Mouse (Mus musculus) lung, adult 2 months (tissue): Measurements from ENCODE around the gene Ddx28.

ENCODE experiments used
- CTCF ChIP-seq: fragments of 200-500 bp; IDR thresholded peaks from 2 replicates; pipeline ENCODE4 v1.5.1; 2011; ENCODE audit warnings: mild to moderate bottlenecking, low read length, control low read depth; ENCODE audit not compliant: insufficient read depth
- POLR2A ChIP-seq: fragments of 200-500 bp; IDR thresholded peaks from 2 replicates; pipeline ENCODE4 v1.6.1; 2011; ENCODE audit warnings: low read depth, mild to moderate bottlenecking, control low read depth, low read length, borderline replicate concordance; ENCODE audit errors: extremely low read depth

GRCm38 (mm10) chr8:105998971-105999370 lies 12.7 kb downstream of the Ddx28 start:
- TF ChIP-seq POLR2A (no peak), CTCF (no peak)
